Mouse (Mus musculus): ENCODE data around the gene Dnmt3l.

GRCm38 (mm10) chr10:78084073-78084472, 42.3 kb downstream of the Dnmt3l start:
- no peak for TF ChIP-seq CTCF (IDR thresholded peaks at IDR 0.05; ENCODE audit: low read depth, low read length)
- no peak for TF ChIP-seq GATA1 (IDR thresholded peaks at IDR 0.05; ENCODE audit: borderline replicate concordance, low read length)
- no peak for TF ChIP-seq POLR2AphosphoS5 (IDR thresholded peaks at IDR 0.05; ENCODE audit: insufficient replicate concordance, low read depth, low read length)
- no peak for TF ChIP-seq GATA2 (IDR thresholded peaks at IDR 0.05; ENCODE audit: borderline replicate concordance, low read depth, low read length)

All from G1E (cell line).